Mouse (Mus musculus) midbrain, embryonic 14.5 days (tissue): ENCODE data around the gene Gm49416. TPM values are rescaled to one million over a fixed set of nuclear protein-coding genes. Genes with fewer than 3 reads are reported as not detected.

Experiments used
- ATAC-seq: fragments of 200-750 bp; cut with Nextera tagmentation; 2 replicates; pipeline ENCODE4 v1.8.0; 2017; ENCODE audit warnings: moderate number of reproducible peaks, moderate library complexity; ENCODE audit not compliant: low FRiP score, low TSS enrichment
- DNase-seq: peaks from one replicate; pipeline ENCODE4 v3.0.0-alpha.2; 2015
- H3K27ac ChIP-seq: fragments of 300-500 bp; sonication (generic); replicated peaks from 2 replicates; pipeline ENCODE4 v1.5.1; 2014; ENCODE audit warnings: mild to moderate bottlenecking, low read depth, low read length, moderate library complexity
- H3K27me3 ChIP-seq: fragments of 300-500 bp; sonication (generic); 2 replicates; pipeline ENCODE4 v1.6.1; 2014; ENCODE audit warnings: low read length, control low read depth, mixed read lengths; ENCODE audit not compliant: control insufficient read depth, insufficient read depth
- H3K36me3 ChIP-seq: fragments of 300-500 bp; sonication (generic); 2 replicates; pipeline ENCODE4 v1.6.1; 2014; ENCODE audit warnings: low read length, control low read depth; ENCODE audit not compliant: control insufficient read depth, insufficient read depth
- H3K4me1 ChIP-seq: fragments of 300-500 bp; sonication (generic); 2 replicates; pipeline ENCODE4 v1.6.1; 2014; ENCODE audit warnings: mild to moderate bottlenecking, antibody characterized with exemption, low read length, control low read depth; ENCODE audit not compliant: control insufficient read depth, insufficient read depth
- H3K4me2 ChIP-seq: fragments of 300-500 bp; sonication (generic); 2 replicates; pipeline ENCODE4 v1.6.1; 2014; ENCODE audit warnings: mild to moderate bottlenecking, low read length, moderate library complexity
- H3K4me3 ChIP-seq: fragments of 300-500 bp; sonication (generic); replicated peaks from 2 replicates; pipeline ENCODE4 v1.5.1; 2014; ENCODE audit warnings: low read depth, low read length
- H3K9ac ChIP-seq: fragments of 300-500 bp; sonication (generic); replicated peaks from 2 replicates; pipeline ENCODE4 v1.6.1; 2014; ENCODE audit warnings: mild to moderate bottlenecking, low read length, moderate library complexity
- H3K9me3 ChIP-seq: fragments of 300-500 bp; sonication (generic); 2 replicates; pipeline ENCODE4 v1.6.1; 2016; ENCODE audit warnings: low read length, control low read depth, mixed read lengths; ENCODE audit not compliant: control insufficient read depth
- WGBS: fragments of 180-500 bp; shearing (Covaris S2); extraction: QIAGEN DNeasy Blood & Tissue Kit; methylation state at CpG from one replicate; pipeline ENCODE4 v1.1.7; 2014; 5-methylcytosine and 5-hydroxymethylcytosine counted together
- polyA plus RNA-seq: library from polyadenylated mRNA; unstranded; fragments of >200 nt; fragmentation: Nextera tagmentation; extraction: Ambion mirVana; gene quantifications from 2 replicates; pipeline ENCODE4 v1.2.1, GENCODE M21; 2014

Gm49416 gene
- 0.30 TPM in 1 of 2 replicates, not detected in the other for polyA plus RNA-seq

DNA sequence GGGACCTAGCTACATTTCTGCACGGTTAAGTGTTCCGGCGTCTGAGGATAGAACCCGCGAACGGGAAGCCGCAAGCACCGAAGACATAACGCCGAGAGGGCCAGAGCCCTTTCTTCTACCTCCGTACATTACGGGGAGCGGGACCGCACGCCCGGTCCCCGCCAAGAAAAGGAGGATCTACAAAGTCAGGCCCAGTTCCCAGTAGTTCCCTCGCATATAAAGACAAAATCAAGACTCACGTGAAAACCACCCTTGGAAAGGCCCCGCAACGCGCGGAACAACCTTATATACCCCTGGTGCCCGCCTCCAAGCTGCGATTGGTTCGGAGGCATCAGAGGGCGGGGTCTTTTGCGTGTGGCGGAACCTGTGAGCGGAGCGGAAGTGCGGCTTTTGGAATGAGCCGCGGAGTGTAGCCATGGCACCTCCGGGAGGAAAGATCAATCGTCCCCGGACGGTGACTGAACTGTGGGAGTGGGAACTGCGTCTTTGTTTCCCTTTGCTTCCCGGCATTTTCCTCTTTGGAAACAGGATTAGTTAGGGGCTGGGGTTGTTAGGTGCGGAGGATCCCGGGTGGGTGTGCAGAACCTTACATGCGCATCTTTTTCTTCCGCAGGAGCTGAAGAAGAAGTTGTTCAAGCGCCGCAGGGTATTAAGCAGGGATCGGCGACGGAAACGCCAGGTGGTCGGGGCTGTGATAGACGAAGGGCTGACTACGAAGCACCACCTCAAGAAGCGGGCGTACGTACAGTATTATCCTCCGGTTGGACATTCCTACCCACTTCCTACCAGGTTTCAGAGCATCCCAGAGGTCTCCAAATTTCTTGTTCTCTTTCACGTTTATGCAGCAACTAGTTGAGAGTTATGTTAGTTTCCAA is at the start of gene Gm49416, which contains the start of gene 1810009A15Rik:
TSS of gene Gm49416 (plus strand) at position 416 of the 875 bp plus-strand sequence.
TSS of gene 1810009A15Rik (plus strand) at position 343 of the 875 bp plus-strand sequence.
- Histone ChIP-seq H3K4me2 (peak within 1 kb of the TSS; percentile 84), H3K27ac (peak within 1 kb of the TSS; percentile 72), H3K27me3 (no peaks in the 10 kb centered on the region), H3K36me3 (peaks cover 3% of the 10 kb centered on the region), H3K9ac (peak within 1 kb of the TSS; percentile 75), H3K4me3 (peak within 1 kb of the TSS; percentile 61), H3K4me1 (peaks cover 22% of the 10 kb centered on the region), H3K9me3 (no peaks in the 10 kb centered on the region)
- peak; percentile 96 for ATAC-seq
- DNase-seq: peak; percentile 98
- WGBS: 1% methylated on average over 58 of the region's 58 CpGs

DNA sequence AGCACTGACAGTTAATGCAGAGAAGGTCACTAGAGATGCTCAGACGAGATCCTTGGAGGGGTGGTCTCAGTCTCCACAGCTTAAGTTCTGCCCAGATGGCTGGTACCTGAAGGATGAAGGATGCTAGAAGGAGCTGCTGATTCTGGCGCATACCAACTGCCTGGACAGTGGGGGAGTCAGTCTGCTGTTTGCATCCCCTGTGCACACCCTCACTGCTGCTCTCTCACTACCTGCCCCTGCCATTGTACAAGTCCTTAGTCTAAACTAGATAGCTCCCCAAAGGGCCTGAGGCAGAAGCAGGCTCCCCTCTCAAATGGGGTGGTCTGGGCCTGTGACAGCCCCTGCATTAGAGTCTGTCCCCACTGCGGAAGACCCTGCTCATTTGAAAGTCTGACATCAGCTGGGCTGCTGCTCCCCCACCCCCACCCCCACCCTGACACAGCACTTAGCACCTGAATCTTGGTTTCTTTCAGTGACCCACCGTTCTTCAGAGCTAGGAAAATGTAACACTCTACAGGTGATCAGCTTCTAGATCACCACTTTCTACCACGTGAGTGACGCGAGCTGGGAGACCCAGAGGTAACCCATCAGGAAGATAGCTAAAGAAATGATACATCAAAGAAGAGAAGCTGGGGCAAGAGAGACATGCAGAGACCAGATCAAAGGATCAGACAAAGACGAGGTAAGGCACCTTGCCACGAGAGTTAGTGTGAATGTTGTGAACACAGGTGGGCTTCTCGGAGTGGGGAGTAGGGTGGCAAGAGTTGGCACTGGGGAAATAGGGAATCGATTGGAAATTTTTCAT is 49.4 kb upstream of the Gm49416 start, which contains the start of gene Gng3:
TSS of gene Gng3 (minus strand) at position 92 of the 805 bp plus-strand sequence.
- DNase-seq: peak; percentile 92
- ATAC-seq: peak; percentile 90
- Histone ChIP-seq H3K4me2 (peak within 1 kb of the TSS; percentile 81), H3K9ac (peak within 1 kb of the TSS; percentile 86), H3K4me1 (peaks cover 25% of the 10 kb centered on the region), H3K27ac (peak within 1 kb of the TSS; percentile 99), H3K36me3 (peaks cover 38% of the 10 kb centered on the region), H3K27me3 (no peaks in the 10 kb centered on the region), H3K4me3 (peak within 1 kb of the TSS; percentile 68), H3K9me3 (no peaks in the 10 kb centered on the region)
- WGBS: 22% methylated on average over 11 of the region's 11 CpGs

GRCm38 (mm10) chr19:8839908-8840791 is 48.6 kb upstream of the Gm49416 start:
- ATAC-seq (peak; percentile 22; the same call in 1 of the 2 replicates), DNase-seq (peak; percentile 82)
- Histone ChIP-seq H3K4me3 (peak overlapping the region; percentile 68), H3K4me1 (peaks cover 25% of the 10 kb centered on the region), H3K27ac (peak overlapping the region; percentile 99), H3K4me2 (peak overlapping the region; percentile 81), H3K9me3 (no peaks in the 10 kb centered on the region), H3K36me3 (peaks cover 32% of the 10 kb centered on the region), H3K27me3 (no peaks in the 10 kb centered on the region), H3K9ac (peak overlapping the region; percentile 86)
- WGBS: 9% methylated on average over 29 of the region's 29 CpGs

GRCm38 (mm10) chr19:8841012-8841411 is 47.7 kb upstream of the Gm49416 start:
- DNase-seq (no peak), ATAC-seq (no peak)
- Histone ChIP-seq H3K27ac (no peak overlapping the region), H3K4me1 (peaks cover 25% of the 10 kb centered on the region), H3K27me3 (no peaks in the 10 kb centered on the region), H3K9me3 (no peaks in the 10 kb centered on the region), H3K4me3 (peak overlapping the region; percentile 68), H3K4me2 (peak overlapping the region; percentile 81), H3K36me3 (peaks cover 33% of the 10 kb centered on the region), H3K9ac (peak overlapping the region; percentile 86)
- WGBS: 92% methylated on average over 7 of the region's 7 CpGs

DNA sequence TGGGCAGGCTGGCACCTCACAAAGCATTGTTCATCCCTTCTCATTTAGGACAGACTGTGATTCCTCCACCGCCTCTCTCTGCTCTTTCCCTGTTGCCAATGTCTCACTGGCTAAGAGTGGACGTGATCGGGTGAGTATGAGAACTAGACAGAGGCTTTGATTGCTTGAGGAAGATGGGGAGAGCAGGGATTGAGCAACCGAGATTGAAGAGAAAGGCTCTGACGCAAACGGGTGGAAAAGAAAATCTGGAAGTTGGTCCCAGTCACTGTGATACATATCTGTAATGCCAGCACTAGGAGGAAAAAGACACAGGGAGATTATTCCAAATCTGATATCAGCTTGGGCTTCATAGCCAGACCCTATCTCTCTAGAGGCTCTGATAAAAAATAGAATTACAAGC is 45.8 kb upstream of the Gm49416 start:
- H3K9me3 ChIP-seq: no peaks in the 10 kb centered on the region
- H3K4me2 ChIP-seq: no peak overlapping the region
- H3K9ac ChIP-seq: no peak overlapping the region
- H3K4me1 ChIP-seq: peaks cover 18% of the 10 kb centered on the region
- H3K27me3 ChIP-seq: no peaks in the 10 kb centered on the region
- DNase-seq: no peak
- no peak for ATAC-seq
- peaks cover 50% of the 10 kb centered on the region for H3K36me3 ChIP-seq
- 90% methylated on average over 6 of the region's 6 CpGs for WGBS
- H3K27ac ChIP-seq: no peak overlapping the region
- no peak overlapping the region for H3K4me3 ChIP-seq

DNA sequence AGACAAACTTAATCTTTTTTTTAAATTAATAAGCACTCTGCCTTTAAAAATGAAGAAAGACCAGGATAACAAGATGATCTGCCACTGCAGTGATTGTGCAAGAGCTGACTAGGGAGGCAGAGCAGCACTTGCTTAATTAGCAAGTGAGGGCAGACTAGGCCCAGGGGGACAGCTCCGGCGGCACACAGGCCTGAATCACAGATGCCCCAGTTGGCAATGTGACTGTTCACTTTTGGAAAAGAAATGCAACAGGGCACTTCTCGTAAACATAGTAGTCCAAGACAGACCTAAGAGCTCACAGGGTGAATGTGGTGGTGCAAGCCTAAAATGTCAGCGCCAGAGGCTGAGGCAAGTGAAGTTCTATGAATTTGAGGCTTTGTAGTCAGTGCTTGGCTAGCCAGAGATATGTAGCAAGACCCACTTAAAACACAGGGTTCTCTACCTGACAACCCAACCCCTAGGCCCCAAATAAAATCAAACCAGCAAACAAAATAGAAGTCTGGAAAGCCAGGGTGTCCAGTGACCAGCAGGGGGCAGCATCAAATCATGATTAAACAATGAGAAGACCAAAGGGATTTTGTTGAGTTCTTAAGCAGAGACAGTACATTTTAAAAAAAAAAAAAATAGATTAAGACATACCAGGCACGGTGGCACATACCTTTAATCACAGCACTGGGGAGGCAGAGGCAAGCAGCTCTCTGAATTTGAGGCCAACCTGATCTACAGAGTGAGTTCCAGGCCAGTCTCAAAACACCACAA is 44.2 kb upstream of the Gm49416 start:
- peaks cover 14% of the 10 kb centered on the region for H3K4me1 ChIP-seq
- H3K4me2 ChIP-seq: no peak overlapping the region
- DNase-seq: peak; percentile 92
- H3K36me3 ChIP-seq: peaks cover 61% of the 10 kb centered on the region
- H3K27me3 ChIP-seq: no peaks in the 10 kb centered on the region
- no peak overlapping the region for H3K9ac ChIP-seq
- 48% methylated on average over 5 of the region's 5 CpGs for WGBS
- H3K9me3 ChIP-seq: no peaks in the 10 kb centered on the region
- no peak overlapping the region for H3K27ac ChIP-seq
- no peak overlapping the region for H3K4me3 ChIP-seq
- ATAC-seq: no peak

- Histone ChIP-seq H3K27me3 (no peaks in the 10 kb centered on the region), H3K27ac (no peak overlapping the region), H3K4me2 (no peak overlapping the region), H3K36me3 (peaks cover 50% of the 10 kb centered on the region), H3K9ac (no peak overlapping the region), H3K4me3 (no peak overlapping the region), H3K9me3 (no peaks in the 10 kb centered on the region), H3K4me1 (no peaks in the 10 kb centered on the region)
- 80% methylated on average over 5 of the region's 5 CpGs for WGBS
- ATAC-seq: no peak
- DNase-seq: no peak
These were observed 40.4 kb upstream of the Gm49416 start for GRCm38 (mm10) chr19:8848356-8848755.
